Mouse (Mus musculus) embryonic facial prominence, embryonic 13.5 days (tissue): ENCODE data around the gene Runx1. TPM values are rescaled to one million over a fixed set of nuclear protein-coding genes. Genes with fewer than 3 reads are reported as not detected.
A peak's percentile ranks its signal among the peaks of the same experiment; 100 is the strongest.

ENCODE experiments used
- ATAC-seq: fragments of 200-750 bp; cut with Nextera tagmentation; 2 replicates; pipeline ENCODE4 v1.8.0; 2017; ENCODE audit warnings: low read depth; ENCODE audit not compliant: insufficient number of reproducible peaks, insufficient read depth, low FRiP score, low TSS enrichment
- H3K27ac ChIP-seq: fragments of 300-500 bp; sonication (generic); 2 replicates; pipeline ENCODE4 v1.5.1; 2015; ENCODE audit warnings: moderate library complexity, mild to moderate bottlenecking, inconsistent platforms
- H3K27me3 ChIP-seq: fragments of 300-500 bp; sonication (generic); 2 replicates; pipeline ENCODE4 v1.6.1; 2015; ENCODE audit warnings: mild to moderate bottlenecking, inconsistent platforms
- H3K36me3 ChIP-seq: fragments of 300-500 bp; sonication (generic); 2 replicates; pipeline ENCODE4 v1.6.1; 2015; ENCODE audit warnings: mild to moderate bottlenecking, inconsistent platforms
- H3K4me1 ChIP-seq: fragments of 300-500 bp; sonication (generic); 2 replicates; pipeline ENCODE4 v1.6.1; 2015; ENCODE audit warnings: inconsistent platforms
- H3K4me2 ChIP-seq: fragments of 300-500 bp; sonication (generic); 2 replicates; pipeline ENCODE4 v1.6.1; 2015; ENCODE audit warnings: moderate library complexity, mild to moderate bottlenecking, inconsistent platforms
- H3K4me3 ChIP-seq: fragments of 300-500 bp; sonication (generic); 2 replicates; pipeline ENCODE4 v1.5.1; 2015; ENCODE audit warnings: mild to moderate bottlenecking, inconsistent platforms
- H3K9ac ChIP-seq: fragments of 300-500 bp; sonication (generic); 2 replicates; pipeline ENCODE4 v1.6.1; 2015; ENCODE audit warnings: mild to moderate bottlenecking, inconsistent platforms
- H3K9me3 ChIP-seq: fragments of 300-500 bp; sonication (generic); 2 replicates; pipeline ENCODE4 v1.6.1; 2016; ENCODE audit warnings: inconsistent platforms
- WGBS: fragments of 180-500 bp; shearing (Covaris S2); methylation state at CpG from one replicate; pipeline ENCODE4 v1.1.7; 2015; ENCODE audit warnings: mixed read lengths; 5-methylcytosine and 5-hydroxymethylcytosine counted together
- polyA plus RNA-seq: library from polyadenylated mRNA; unstranded; fragments of >200 nt; fragmentation: Nextera tagmentation; extraction: Ambion mirVana; gene quantifications from 2 replicates; pipeline ENCODE4 v1.2.1, GENCODE M21; 2015

The Runx1 gene
- polyA plus RNA-seq, 1 experiment from 2014 or later: 19.3 TPM

DNA sequence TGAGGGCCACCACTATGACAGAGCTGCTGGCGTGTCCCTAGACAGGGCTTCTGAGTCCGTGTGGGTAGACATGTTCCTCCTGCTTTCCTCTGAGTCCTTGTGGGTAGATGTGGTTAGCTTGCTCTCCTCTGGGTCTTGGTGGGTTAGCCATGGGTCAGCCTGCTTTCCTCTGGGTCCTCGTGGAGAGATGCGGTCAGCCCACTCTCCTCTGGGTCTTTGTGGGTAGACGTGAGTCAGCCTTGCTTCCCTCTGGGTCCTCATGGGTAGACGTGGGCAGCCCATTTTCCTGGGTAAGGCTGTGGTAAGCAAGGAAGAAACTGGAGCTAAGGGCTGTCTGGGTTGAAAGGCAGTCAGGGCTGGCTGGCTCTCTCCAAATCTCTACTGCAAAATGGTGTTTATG is 26.3 kb upstream of the Runx1 start:
- 90% methylated on average over 6 of the region's 6 CpGs for WGBS
- no peaks in the 10 kb centered on the region for H3K27me3 ChIP-seq
- no peak for ATAC-seq

DNA sequence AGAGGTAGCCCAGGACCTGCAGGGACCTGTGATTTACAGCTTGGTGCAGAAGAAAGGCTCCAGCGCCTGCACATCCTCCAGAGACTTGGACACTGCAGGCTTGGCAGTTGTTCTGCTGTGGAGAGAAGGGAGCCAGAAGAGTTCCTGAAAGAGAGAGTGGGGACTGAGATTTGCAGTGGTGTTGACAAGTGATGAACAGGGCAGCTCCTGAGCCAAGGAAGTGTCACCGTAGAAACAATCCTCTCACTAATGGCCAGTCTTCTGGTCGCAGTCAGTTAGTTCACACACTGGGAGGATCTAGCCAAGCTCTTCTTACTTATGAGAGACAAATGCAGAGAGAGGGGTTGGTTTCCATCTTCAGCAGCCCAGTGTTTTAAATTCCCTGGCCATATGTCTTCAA is 24.5 kb upstream of the Runx1 start:
- H3K36me3 ChIP-seq: no peaks in the 10 kb centered on the region
- H3K9ac ChIP-seq: no peak overlapping the region
- H3K27me3 ChIP-seq: no peaks in the 10 kb centered on the region
- H3K27ac ChIP-seq: no peak overlapping the region
- H3K9me3 ChIP-seq: no peaks in the 10 kb centered on the region
- no peak overlapping the region for H3K4me3 ChIP-seq
- no peak overlapping the region for H3K4me2 ChIP-seq
- WGBS: 87% methylated on average over 3 of the region's 3 CpGs
- peaks cover 15% of the 10 kb centered on the region for H3K4me1 ChIP-seq
- no peak for ATAC-seq

More for the DNA sequence above, 26.3 kb upstream of the Runx1 start:
- no peaks in the 10 kb centered on the region for H3K4me1 ChIP-seq
- H3K36me3 ChIP-seq: no peaks in the 10 kb centered on the region
- no peak overlapping the region for H3K4me3 ChIP-seq
- H3K9ac ChIP-seq: no peak overlapping the region
- H3K27ac ChIP-seq: no peak overlapping the region
- no peak overlapping the region for H3K4me2 ChIP-seq
- H3K9me3 ChIP-seq: no peaks in the 10 kb centered on the region

DNA sequence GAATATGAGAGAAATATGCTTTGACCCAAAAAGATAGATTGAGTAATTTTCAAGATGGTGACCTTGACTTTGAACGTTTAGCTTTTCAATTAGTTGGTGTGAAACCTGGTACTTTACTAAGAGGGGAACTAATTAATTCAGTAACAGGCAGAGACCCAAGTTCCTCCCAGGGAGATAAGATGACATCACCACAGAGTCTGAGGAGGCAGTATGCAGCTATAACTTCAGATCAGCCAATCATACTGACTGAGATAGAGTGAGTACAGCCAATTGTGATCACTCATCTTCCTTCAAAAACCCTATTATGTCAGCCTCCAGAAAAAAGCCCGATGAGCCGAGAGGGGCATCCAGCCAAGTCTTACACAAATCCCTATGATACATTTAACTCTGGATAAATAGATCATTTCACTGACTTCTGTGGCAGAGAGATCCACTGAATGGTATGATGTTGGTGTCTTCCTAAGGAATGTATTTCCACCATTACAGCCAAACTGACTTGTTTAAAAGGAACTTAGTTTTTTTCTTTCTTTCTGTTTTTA is 21.9 kb upstream of the Runx1 start:
- ATAC-seq: no peak

DNA sequence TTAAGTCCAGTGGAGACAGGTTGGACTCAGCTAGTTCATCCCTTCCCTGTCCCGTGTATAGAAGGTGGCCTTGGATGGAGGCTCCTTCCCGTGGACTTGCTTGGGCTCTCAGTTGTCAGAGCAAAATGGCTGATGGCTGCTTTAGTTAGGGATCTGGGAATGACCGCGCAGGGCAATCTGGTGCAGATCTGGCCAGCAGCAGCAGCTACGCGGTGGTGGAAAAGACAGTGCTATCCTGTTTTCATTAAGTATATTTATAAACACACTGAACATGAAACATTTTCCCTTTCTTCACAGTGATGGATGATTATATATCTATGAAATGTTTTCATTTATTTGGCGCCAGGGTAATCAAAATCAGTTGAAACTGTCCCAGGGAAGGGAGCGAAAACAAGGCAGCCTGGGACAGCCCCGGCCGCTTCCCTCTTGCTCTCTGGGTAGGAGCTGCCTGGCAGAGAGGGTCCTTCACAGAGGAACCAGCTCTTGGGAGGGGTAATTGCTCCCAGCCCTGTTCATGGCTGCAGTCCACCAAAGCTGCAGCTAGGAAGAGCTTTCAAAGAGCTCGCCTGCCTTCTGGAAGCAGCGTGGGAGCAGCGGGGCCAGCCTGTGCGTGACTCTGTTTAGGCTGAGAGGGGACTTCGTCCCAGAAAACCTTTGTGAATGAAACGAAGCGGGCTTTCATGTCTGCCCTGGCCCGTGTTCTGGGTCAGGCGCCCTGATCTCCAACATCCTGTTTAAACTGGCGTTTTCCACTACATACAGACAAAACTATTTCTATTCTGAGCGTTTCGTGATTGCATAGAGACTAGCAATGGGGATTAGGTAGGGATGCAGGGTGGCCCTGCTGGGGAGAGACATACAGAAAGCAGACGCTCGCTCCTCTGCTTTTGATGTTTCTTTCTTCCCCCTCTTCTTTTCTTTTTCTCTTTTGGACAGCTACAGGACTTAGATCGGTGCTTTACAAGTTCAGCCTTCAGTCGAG is 19.6 kb upstream of the Runx1 start:
- no peaks in the 10 kb centered on the region for H3K27me3 ChIP-seq
- H3K36me3 ChIP-seq: no peaks in the 10 kb centered on the region
- H3K4me1 ChIP-seq: peaks cover 26% of the 10 kb centered on the region
- H3K4me2 ChIP-seq: peak overlapping the region; percentile 49
- 30% methylated on average over 26 of the region's 26 CpGs for WGBS
- peak overlapping the region; percentile 14; the same call in 1 of the 2 replicates for H3K4me3 ChIP-seq
- H3K27ac ChIP-seq: peak overlapping the region; percentile 91
- H3K9me3 ChIP-seq: no peaks in the 10 kb centered on the region
- peak overlapping the region; percentile 44; the same call in 1 of the 2 replicates for H3K9ac ChIP-seq
- ATAC-seq: peak; percentile 56

More for the DNA sequence above, 21.9 kb upstream of the Runx1 start:
- WGBS: 83% methylated on average over 3 of the region's 3 CpGs
- no peak overlapping the region for H3K4me3 ChIP-seq
- H3K27ac ChIP-seq: no peak overlapping the region
- H3K9ac ChIP-seq: no peak overlapping the region
- H3K9me3 ChIP-seq: no peaks in the 10 kb centered on the region
- H3K36me3 ChIP-seq: no peaks in the 10 kb centered on the region
- H3K4me1 ChIP-seq: peaks cover 26% of the 10 kb centered on the region
- no peaks in the 10 kb centered on the region for H3K27me3 ChIP-seq
- H3K4me2 ChIP-seq: no peak overlapping the region

DNA sequence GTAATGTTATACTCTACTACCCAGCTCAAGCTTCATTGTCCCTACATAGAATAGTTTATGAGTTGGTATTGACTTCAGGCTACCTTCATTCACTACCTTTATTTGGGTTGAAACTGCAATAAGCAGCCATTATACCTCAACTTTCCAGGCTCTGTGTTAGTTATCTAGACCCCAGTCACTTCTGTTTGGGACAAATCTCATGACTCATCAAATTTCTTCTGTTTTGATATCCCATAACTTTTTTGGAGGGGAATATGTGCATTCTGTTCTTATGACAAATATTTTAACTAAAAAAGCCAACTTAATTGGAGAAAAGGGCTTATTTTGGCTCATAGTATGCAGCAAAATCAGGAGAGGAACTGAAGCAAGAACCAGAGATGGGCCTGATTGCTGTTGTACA is 12.8 kb upstream of the Runx1 start:
- Histone ChIP-seq H3K36me3 (no peaks in the 10 kb centered on the region), H3K4me3 (no peak overlapping the region), H3K9me3 (no peaks in the 10 kb centered on the region), H3K4me2 (no peak overlapping the region), H3K4me1 (0 out of 2 replicates have a peak, but pooled peaks cover 5% of the 10 kb centered on the region), H3K27me3 (no peaks in the 10 kb centered on the region), H3K27ac (no peak overlapping the region), H3K9ac (no peak overlapping the region)
- ATAC-seq: no peak

DNA sequence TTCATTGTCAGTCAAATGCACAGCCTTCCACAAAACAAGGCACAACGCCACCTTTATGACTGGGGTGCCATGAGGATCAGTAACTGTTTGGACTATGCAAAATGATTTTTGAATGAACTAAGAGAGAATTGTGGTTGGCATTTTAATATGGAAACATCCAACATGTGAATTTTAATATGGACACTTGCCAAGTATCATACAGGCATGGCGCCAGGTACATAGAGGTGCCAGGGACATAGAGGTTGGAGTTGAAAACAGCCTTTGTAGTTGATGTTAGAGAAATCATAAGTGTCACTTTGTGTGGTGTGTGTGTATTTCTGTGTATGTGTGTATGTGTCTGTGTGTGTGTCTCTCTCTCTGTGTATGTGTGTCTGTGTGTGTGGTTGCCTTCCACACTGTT is 5.4 kb upstream of the Runx1 start:
- WGBS: 85% methylated on average over 2 of the region's 2 CpGs
- no peak overlapping the region for H3K4me2 ChIP-seq
- 0 out of 2 replicates have a peak, but pooled peaks have one; percentile 15 for ATAC-seq
- no peak overlapping the region for H3K27ac ChIP-seq
- no peaks in the 10 kb centered on the region for H3K9me3 ChIP-seq
- no peak overlapping the region for H3K4me3 ChIP-seq
- no peak overlapping the region for H3K9ac ChIP-seq
- peaks cover 31% of the 10 kb centered on the region for H3K4me1 ChIP-seq
- no peaks in the 10 kb centered on the region for H3K27me3 ChIP-seq
- no peaks in the 10 kb centered on the region for H3K36me3 ChIP-seq

DNA sequence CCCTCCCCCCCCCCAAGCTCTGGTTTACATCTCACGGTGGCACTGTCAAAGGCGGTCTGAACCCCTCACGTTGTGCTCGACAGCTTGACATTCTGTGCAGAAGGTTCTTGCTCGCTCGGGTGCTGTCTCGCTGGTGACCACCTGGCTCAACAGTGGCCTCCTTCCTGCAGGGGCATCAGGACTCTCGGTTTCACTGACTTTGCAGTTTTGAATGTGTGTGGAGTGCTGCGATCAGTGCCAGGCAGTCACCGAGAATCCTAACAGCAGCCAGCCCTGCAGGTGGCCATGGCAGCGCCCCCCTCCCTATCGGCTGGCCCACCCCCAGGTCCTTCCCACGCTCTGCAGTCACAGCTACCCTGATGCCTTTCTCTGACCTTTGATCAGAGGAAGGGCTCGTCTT is 4.5 kb upstream of the Runx1 start:
- H3K36me3 ChIP-seq: no peaks in the 10 kb centered on the region
- H3K27ac ChIP-seq: no peak overlapping the region; the same call in 1 of the 2 replicates
- peaks cover 32% of the 10 kb centered on the region for H3K4me1 ChIP-seq
- no peak for ATAC-seq
- no peak overlapping the region for H3K4me3 ChIP-seq
- no peaks in the 10 kb centered on the region for H3K9me3 ChIP-seq
- 49% methylated on average over 14 of the region's 14 CpGs for WGBS
- H3K27me3 ChIP-seq: no peaks in the 10 kb centered on the region
- no peak overlapping the region for H3K4me2 ChIP-seq
- H3K9ac ChIP-seq: no peak overlapping the region; the same call in 1 of the 2 replicates

DNA sequence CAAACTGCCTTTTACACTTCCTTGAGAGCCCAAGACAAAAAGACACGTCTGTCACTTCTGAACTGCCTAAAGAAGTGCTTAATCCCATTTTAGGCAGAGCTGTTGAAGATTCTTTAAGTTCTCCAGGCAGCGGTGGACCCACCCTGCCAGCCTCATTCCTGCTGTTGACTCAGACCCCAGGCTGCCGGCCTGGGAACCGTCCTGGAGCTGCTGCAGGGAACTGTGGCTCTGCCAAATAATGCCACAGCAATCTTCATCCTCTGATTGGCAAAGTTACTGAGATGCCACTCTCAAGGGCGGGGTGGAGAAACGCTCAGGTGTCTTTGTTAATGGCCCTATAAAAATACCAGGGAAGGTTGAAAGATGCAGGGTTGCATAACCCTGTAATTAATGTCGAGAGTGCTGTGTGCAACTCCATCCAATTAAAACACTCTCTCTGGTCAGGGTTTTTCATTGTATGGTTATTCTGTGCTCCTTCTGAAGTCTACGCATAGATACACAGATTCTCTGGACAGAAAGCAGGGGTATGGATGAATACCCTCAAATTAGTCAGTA is 2.4 kb upstream of the Runx1 start:
- H3K4me2 ChIP-seq: no peak overlapping the region
- no peaks in the 10 kb centered on the region for H3K36me3 ChIP-seq
- H3K4me1 ChIP-seq: peaks cover 40% of the 10 kb centered on the region
- H3K27me3 ChIP-seq: no peaks in the 10 kb centered on the region
- H3K27ac ChIP-seq: no peak overlapping the region
- no peak for ATAC-seq
- H3K9ac ChIP-seq: no peak overlapping the region
- no peaks in the 10 kb centered on the region for H3K9me3 ChIP-seq
- no peak overlapping the region for H3K4me3 ChIP-seq
- WGBS: 53% methylated on average over 8 of the region's 8 CpGs

DNA sequence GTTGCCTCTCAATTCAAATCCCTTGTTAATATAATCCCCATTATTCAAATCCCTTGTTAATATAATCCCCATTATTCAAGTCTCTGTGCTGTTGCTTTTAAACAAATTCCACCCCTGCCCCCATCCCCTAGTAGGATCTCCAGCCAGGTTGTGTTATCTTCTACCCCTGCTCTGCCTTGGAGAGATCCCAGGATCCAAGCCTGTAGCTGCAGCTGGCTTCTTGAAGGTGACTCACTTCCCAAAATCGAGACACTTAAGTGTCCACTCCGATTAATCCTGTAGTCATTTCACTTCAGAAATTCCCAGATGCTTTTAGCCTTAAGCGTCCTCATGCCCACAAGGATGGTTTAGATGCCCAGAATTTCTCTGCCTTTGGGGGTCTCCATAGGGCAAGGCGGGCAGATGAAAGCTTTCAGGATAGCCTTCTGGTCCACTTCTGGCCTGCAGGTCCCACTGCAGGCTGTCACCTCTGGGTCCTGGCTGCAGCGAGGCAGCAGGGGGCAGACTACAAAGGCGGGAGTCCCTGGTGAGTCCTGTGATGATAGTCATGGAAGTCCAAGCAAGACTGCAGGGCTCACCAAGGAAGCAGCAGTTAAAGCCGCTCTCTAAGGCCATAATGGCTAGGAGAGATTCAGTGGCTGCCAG is 1.8 kb upstream of the Runx1 start:
- no peaks in the 10 kb centered on the region for H3K27me3 ChIP-seq
- no peak for ATAC-seq
- H3K9ac ChIP-seq: no peak overlapping the region
- H3K9me3 ChIP-seq: no peaks in the 10 kb centered on the region
- no peaks in the 10 kb centered on the region for H3K36me3 ChIP-seq
- H3K4me1 ChIP-seq: peaks cover 46% of the 10 kb centered on the region
- no peak overlapping the region for H3K27ac ChIP-seq
- H3K4me2 ChIP-seq: no peak overlapping the region
- WGBS: 64% methylated on average over 7 of the region's 7 CpGs
- H3K4me3 ChIP-seq: no peak overlapping the region

DNA sequence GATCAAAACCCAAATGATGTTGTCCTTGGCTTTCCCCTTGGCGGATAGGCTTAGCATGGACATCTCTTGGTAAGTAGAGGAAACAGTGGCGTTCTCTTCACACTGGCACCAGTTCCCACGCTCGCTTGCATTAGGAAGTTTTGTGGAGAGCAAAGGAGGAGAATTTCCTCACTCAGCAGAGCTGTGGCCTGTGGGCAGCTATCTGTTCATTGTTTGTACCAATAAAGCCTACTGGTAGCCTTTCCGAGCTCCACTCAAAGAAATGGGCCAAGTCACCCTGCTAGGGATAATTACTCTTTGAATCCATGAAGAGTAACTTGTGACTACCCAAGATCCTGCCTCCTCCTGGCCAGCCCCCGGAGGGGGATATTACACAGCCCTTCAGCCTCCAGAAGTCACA is 734 bp upstream of the Runx1 start:
- Histone ChIP-seq H3K36me3 (no peaks in the 10 kb centered on the region), H3K27me3 (no peaks in the 10 kb centered on the region), H3K9ac (no peak overlapping the region), H3K27ac (no peak overlapping the region), H3K4me3 (no peak overlapping the region), H3K4me1 (peaks cover 57% of the 10 kb centered on the region), H3K4me2 (no peak overlapping the region), H3K9me3 (no peaks in the 10 kb centered on the region)
- 91% methylated on average over 6 of the region's 6 CpGs for WGBS
- no peak for ATAC-seq

DNA sequence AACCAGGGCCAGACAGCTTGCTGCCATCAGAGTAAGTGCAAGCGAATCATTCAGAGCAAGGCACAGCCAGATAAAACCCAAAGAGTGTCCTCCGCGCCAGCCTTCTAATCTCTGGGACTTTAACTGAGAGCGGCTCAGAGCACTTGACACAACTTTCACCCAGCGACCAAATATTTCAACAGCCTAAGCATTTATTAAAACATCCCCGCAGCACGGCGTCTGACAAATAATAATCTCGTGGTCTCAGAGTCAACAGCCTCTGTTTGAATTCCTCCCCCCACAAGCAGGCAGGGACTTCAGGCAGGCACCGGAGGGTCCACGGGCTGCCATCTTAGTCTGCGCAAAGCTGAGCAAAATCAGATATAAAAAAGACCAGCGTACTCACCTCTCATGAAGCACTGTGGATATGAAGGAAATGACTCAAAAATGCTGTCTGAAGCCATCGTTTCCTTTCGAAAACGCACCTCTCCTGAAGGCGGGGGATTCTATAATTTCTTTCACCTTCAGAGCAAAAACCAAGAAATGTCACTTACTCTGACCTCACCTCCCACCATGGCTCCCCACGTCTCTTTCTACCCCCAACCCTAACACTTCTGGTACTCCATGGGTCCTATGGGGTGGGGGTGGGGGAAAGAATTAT is 625 bp downstream of the Runx1 start:
- Histone ChIP-seq H3K27me3 (no peaks in the 10 kb centered on the region), H3K27ac (0 out of 2 replicates have a peak overlapping the region, but pooled peaks have one; percentile 3), H3K4me3 (no peak overlapping the region), H3K4me2 (no peak overlapping the region), H3K36me3 (no peaks in the 10 kb centered on the region), H3K4me1 (peaks cover 50% of the 10 kb centered on the region), H3K9me3 (no peaks in the 10 kb centered on the region), H3K9ac (no peak overlapping the region)
- WGBS: 83% methylated on average over 18 of the region's 18 CpGs
- ATAC-seq: no peak
